Mouse (Mus musculus) c-Kit-positive CD71-positive TER-119-positive erythroid progenitor cells, embryonic 14.5 days (primary cell): Measurements from ENCODE around the gene Tmem236.

Experiments
- DNase-seq: peaks from one replicate; pipeline ENCODE4 v3.0.0-alpha.2; 2013; ENCODE audit warnings: low spot score

The Tmem236 gene

GRCm38 (mm10) chr2:14249839-14250564, 75.7 kb downstream of the Tmem236 start:
- DNase-seq = no peak

- no peak for DNase-seq
These were observed 77.6 kb downstream of the Tmem236 start for GRCm38 (mm10) chr2:14251938-14252337.

GRCm38 (mm10) chr2:14258345-14258850, 84.1 kb downstream of the Tmem236 start:
- no peak for DNase-seq

GRCm38 (mm10) chr2:14262090-14262489, 87.8 kb downstream of the Tmem236 start:
- no peak for DNase-seq

GRCm38 (mm10) chr2:14269160-14269559, 94.8 kb downstream of the Tmem236 start:
- DNase-seq = no peak
